Mouse (Mus musculus) MEL (cell line): ENCODE measurements around the gene Cmtm2a.

Source experiments
- CTCF ChIP-seq, 3 experiments: IDR thresholded peaks in 2 of 3; conservative IDR thresholded peaks in 1 of 3; 2 replicates each; pipeline ENCODE4 v1.5.1; 2011 to 2012; ENCODE audit warnings: low read length in 3 of 3, low read depth in 2 of 3, mild to moderate bottlenecking in 2 of 3, improper control_type of control experiment in 1 of 3, inconsistent platforms in 1 of 3, mixed read lengths in 1 of 3, moderate library complexity in 1 of 3; ENCODE audit not compliant: control insufficient read depth in 1 of 3, insufficient read depth in 1 of 3, poor library complexity in 1 of 3, severe bottlenecking in 1 of 3
- E2F4 ChIP-seq: IDR thresholded peaks from 2 replicates; pipeline ENCODE4 v1.6.1; 2011; ENCODE audit warnings: low read depth, low read length, improper control_type of control experiment, borderline replicate concordance
- KAT2A ChIP-seq: conservative IDR thresholded peaks from 2 replicates; pipeline ENCODE4 v1.6.1; 2012; ENCODE audit warnings: low read depth, low read length, improper control_type of control experiment, inconsistent platforms
- MEF2A ChIP-seq: IDR thresholded peaks from 2 replicates; pipeline ENCODE4 v1.6.1; 2014; ENCODE audit warnings: low read depth, mild to moderate bottlenecking, inconsistent platforms, low read length, improper control_type of control experiment; ENCODE audit not compliant: poor library complexity, insufficient replicate concordance, severe bottlenecking; ENCODE audit errors: extremely low read depth
- NRF1 ChIP-seq: IDR thresholded peaks from 2 replicates; pipeline ENCODE4 v1.6.1; 2014; ENCODE audit warnings: low read depth, mild to moderate bottlenecking, inconsistent platforms, low read length, improper control_type of control experiment, moderate library complexity; ENCODE audit not compliant: poor library complexity, insufficient read depth, severe bottlenecking
- POLR2A ChIP-seq, 2 experiments: IDR thresholded peaks; 2 replicates each; pipeline ENCODE4 v1.6.1; 2011 to 2012; ENCODE audit warnings: low read length in 2 of 2, mild to moderate bottlenecking in 2 of 2, control low read depth in 1 of 2, improper control_type of control experiment in 1 of 2, low read depth in 1 of 2, moderate library complexity in 1 of 2; ENCODE audit not compliant: control insufficient read depth in 1 of 2, insufficient read depth in 1 of 2, poor library complexity in 1 of 2
- POLR2AphosphoS5 ChIP-seq: IDR thresholded peaks from 2 replicates; pipeline ENCODE4 v1.6.1; 2012; ENCODE audit warnings: low read depth, borderline replicate concordance, mild to moderate bottlenecking, inconsistent platforms, low read length, moderate library complexity, mixed read lengths
- USF1 ChIP-seq: IDR thresholded peaks from 2 replicates; pipeline ENCODE4 v1.6.1; 2014; ENCODE audit warnings: low read depth, mild to moderate bottlenecking, inconsistent platforms, low read length, improper control_type of control experiment, moderate library complexity

DNA sequence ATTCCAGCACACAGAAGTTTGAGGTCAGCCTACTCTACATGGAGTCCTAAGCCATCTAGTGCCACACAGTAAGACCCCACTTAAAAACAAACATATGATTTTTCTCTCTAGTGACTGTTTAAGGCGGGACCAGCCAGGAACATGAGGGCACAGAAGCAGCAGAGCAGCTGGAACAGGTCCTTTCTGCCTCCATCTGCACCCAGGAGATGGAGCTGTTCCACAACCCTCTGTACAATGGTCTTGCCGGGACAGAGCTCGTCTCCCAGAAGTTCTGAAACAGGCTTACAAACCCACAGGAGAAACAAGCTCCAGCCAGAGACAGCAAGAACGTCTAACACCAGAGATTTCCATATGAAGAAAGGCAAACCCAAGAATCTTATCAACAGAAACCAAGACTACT, 20.3 kb upstream of the Cmtm2a start:
- TF ChIP-seq E2F4 (no peak), NRF1 (no peak), CTCF (IDR thresholded peaks at IDR 0.05 in 2 of 3, conservative IDR thresholded peaks at IDR 0.05 in 1 of 3; ENCODE audit: control insufficient read depth in 1 of 3, insufficient read depth in 1 of 3, low read depth in 2 of 3, low read length in 3 of 3, poor library complexity in 1 of 3, severe bottlenecking in 1 of 3) (no peak), USF1 (no peak), KAT2A (no peak), MEF2A (no peak), POLR2AphosphoS5 (no peak), POLR2A (IDR thresholded peaks at IDR 0.05; ENCODE audit: control insufficient read depth in 1 of 2, insufficient read depth in 1 of 2, low read depth in 1 of 2, low read length in 2 of 2, poor library complexity in 1 of 2) (no peak)
